Comparison of ENCODE assay signal across 11 mouse cellular contexts in the genomic region with DNA sequence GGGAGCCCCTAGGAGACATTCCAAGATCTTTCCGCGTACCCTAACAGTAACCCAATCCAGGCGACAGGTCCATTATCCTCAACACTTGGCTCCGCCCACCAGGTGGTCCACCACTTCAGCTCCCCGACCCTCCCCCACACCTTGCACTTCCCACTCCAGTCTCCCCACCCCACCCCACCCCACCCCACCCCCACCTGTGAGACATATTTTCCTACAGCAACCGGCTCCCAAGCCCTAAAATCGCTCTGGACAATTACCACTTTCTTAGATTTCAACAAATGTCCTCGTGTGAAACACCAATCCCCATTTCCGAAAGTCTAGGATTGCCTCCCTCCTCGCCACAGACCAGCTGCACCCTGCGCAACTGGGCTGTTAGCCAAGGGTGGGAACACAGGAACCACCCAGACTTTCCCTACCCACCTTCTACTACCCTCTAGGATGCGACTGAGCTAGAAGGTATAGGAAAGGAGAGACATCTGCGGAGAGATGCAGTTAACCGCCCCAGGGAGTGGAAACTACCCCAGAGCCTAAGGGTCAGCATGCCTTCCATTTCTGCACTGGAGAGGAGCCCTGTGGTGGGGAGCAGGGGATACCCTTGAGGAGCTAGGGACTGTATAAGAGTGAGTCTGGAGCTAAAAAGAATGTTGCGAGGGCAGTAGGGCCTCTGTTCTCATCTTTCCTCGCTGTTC. TPM values are rescaled to one million over a fixed set of nuclear protein-coding genes. Genes with fewer than 3 reads are reported as not detected.
A peak's percentile ranks its signal among the peaks of the same experiment; 100 is the strongest.
DNase-seq lines count a peak whose midpoint lies in the region; ATAC-seq lines count a peak whose summit lies in the region.
"Had no signal": no experiment of that assay in that cellular context is flagged by ENCODE, and none has a peak within 500 bp of the region (broad histone marks: within the 10 kb centered on the region; RNA-seq: fewer than 3 reads in every experiment).

No protein-coding gene starts in this region.

- peaks cover 50% of the 10 kb centered on the region for H3K4me1 ChIP-seq in heart, embryonic 15.5 days (replicated peaks)
- peaks cover 76% of the 10 kb centered on the region for H3K4me1 ChIP-seq in embryonic facial prominence, embryonic 12.5 days
- H3K4me1 ChIP-seq in intestine, embryonic 15.5 days (replicated peaks): peaks cover 36% of the 10 kb centered on the region
- peaks cover 80% of the 10 kb centered on the region for H3K4me1 ChIP-seq in neural tube, embryonic 12.5 days

- H3K27me3 ChIP-seq in heart, embryonic 15.5 days: peaks cover 80% of the 10 kb centered on the region
- H3K27me3 ChIP-seq in embryonic facial prominence, embryonic 12.5 days: no peaks in the 10 kb centered on the region
- H3K27me3 ChIP-seq in intestine, embryonic 15.5 days (replicated peaks): peaks cover 39% of the 10 kb centered on the region
- H3K27me3 ChIP-seq in neural tube, embryonic 12.5 days (replicated peaks): no peaks in the 10 kb centered on the region

- H3K4me2 ChIP-seq in heart, embryonic 15.5 days: no peak overlapping the region; the same call in 1 of the 2 replicates
- peak overlapping the region; percentile 74 for H3K4me2 ChIP-seq in embryonic facial prominence, embryonic 12.5 days (replicated peaks)
- H3K4me2 ChIP-seq in intestine, embryonic 15.5 days (replicated peaks): peak overlapping the region; percentile 59
- peak overlapping the region; percentile 71 for H3K4me2 ChIP-seq in neural tube, embryonic 12.5 days (replicated peaks)

- H3K9me3 ChIP-seq in heart, embryonic 15.5 days (replicated peaks): no peaks in the 10 kb centered on the region
- H3K9me3 ChIP-seq in embryonic facial prominence, embryonic 12.5 days: no peaks in the 10 kb centered on the region
- no peaks in the 10 kb centered on the region for H3K9me3 ChIP-seq in intestine, embryonic 15.5 days
- no peaks in the 10 kb centered on the region for H3K9me3 ChIP-seq in neural tube, embryonic 12.5 days

- intact Hi-C loops in heart, postnatal 14 days (cut with DNase I): no loop called here

- no peak overlapping the region for H3K27ac ChIP-seq in heart, embryonic 15.5 days
- peak overlapping the region; percentile 97 for H3K27ac ChIP-seq in embryonic facial prominence, embryonic 12.5 days
- no peak overlapping the region for H3K27ac ChIP-seq in intestine, embryonic 15.5 days
- H3K27ac ChIP-seq in neural tube, embryonic 12.5 days: peak overlapping the region; percentile 63
- H3K27ac ChIP-seq: liver, embryonic 14.5 days had no signal

- peak overlapping the region; percentile 39; the same call in 1 of the 2 replicates for H3K4me3 ChIP-seq in heart, embryonic 15.5 days
- H3K4me3 ChIP-seq in embryonic facial prominence, embryonic 12.5 days: peak overlapping the region; percentile 56
- H3K4me3 ChIP-seq in intestine, embryonic 15.5 days (replicated peaks): no peak overlapping the region
- peak overlapping the region; percentile 44 for H3K4me3 ChIP-seq in neural tube, embryonic 12.5 days

- no peak overlapping the region for H3K9ac ChIP-seq in heart, embryonic 15.5 days
- H3K9ac ChIP-seq in embryonic facial prominence, embryonic 12.5 days: peak overlapping the region; percentile 69
- H3K9ac ChIP-seq in intestine, embryonic 15.5 days: no peak overlapping the region
- H3K9ac ChIP-seq in neural tube, embryonic 12.5 days: peak overlapping the region; percentile 62
- H3K9ac ChIP-seq: liver, embryonic 14.5 days had no signal

- no peaks in the 10 kb centered on the region for H3K36me3 ChIP-seq in heart, embryonic 15.5 days
- peaks cover 21% of the 10 kb centered on the region for H3K36me3 ChIP-seq in embryonic facial prominence, embryonic 12.5 days
- H3K36me3 ChIP-seq in intestine, embryonic 15.5 days: no peaks in the 10 kb centered on the region
- H3K36me3 ChIP-seq in neural tube, embryonic 12.5 days: peaks cover 5% of the 10 kb centered on the region; the same call in 1 of the 2 replicates

- no peak for ATAC-seq in heart, embryonic 15.5 days (replicated peaks; ENCODE audit: insufficient number of reproducible peaks, insufficient read depth, low FRiP score, low read depth)
- 0 out of 2 replicates have a peak, but pooled peaks have one; percentile 19 for ATAC-seq in embryonic facial prominence, embryonic 12.5 days (ENCODE audit: insufficient number of reproducible peaks, insufficient read depth, low FRiP score, low TSS enrichment)
- no peak for ATAC-seq in intestine, embryonic 15.5 days
- ATAC-seq in neural tube, embryonic 12.5 days (ENCODE audit: low FRiP score, low read depth): no peak
- ATAC-seq: inflammation-experienced regulatory T-cells, adult 6 months had no signal

- WGBS in heart, embryonic 15.5 days: 20% methylated on average over 16 of the region's 16 CpGs
- WGBS in embryonic facial prominence, embryonic 12.5 days: 1% methylated on average over 16 of the region's 16 CpGs
- 23% methylated on average over 16 of the region's 16 CpGs for WGBS in intestine, embryonic 15.5 days
- WGBS in neural tube, embryonic 12.5 days: 3% methylated on average over 16 of the region's 16 CpGs

- no peak for DNase-seq in heart, postnatal 14 days
- DNase-seq in adrenal gland, postnatal 10 days: no peak
- DNase-seq in adrenal gland, adult 8-10 months: no peak
- no peak for DNase-seq in urinary bladder, adult 2 months (ENCODE audit: low spot score)
- DNase-seq: thymus, postnatal 14 days had no signal

RNA-seq across cellular contexts. Expression of gene Crabp2, which starts 0.9 kb away (rescaled TPM):
- 4.1 and 20.1 TPM in 2 replicates for polyA plus RNA-seq in heart, embryonic 15.5 days (2015; fragmentation: Nextera tagmentation; extraction: Ambion mirVana)
- total RNA-seq in heart, postnatal 14 days (2021): under 1 TPM; 0.31 to 0.56 TPM
- 467 and 481 TPM in 2 replicates for polyA plus RNA-seq in embryonic facial prominence, embryonic 12.5 days (2016; fragmentation: Nextera tagmentation; extraction: Ambion mirVana)
- 7.0 and 8.2 TPM in 2 replicates for polyA plus RNA-seq in intestine, embryonic 15.5 days (2015; fragmentation: Nextera tagmentation; extraction: Ambion mirVana)
- polyA plus RNA-seq in neural tube, embryonic 12.5 days (2016; fragmentation: Nextera tagmentation; extraction: Ambion mirVana): 372 and 405 TPM in 2 replicates
- under 1 TPM; 0.48 to 0.76 TPM for total RNA-seq in adrenal gland, postnatal 10 days (2021)
- 1 to 10 TPM in 1 of 4 experiments, under 1 TPM in 2, not detected in 1; 0.31 to 1.0 (median 0.35) TPM for total RNA-seq in adrenal gland, adult 8-10 months (2022)
- 0.91 and 1.4 TPM in 2 replicates for polyA plus RNA-seq in urinary bladder, adult 2 months (2012; rRNA removed)
- polyA plus RNA-seq: inflammation-experienced regulatory T-cells, adult 6 months had no signal

RNA-seq across cellular contexts. Expression of gene Rrnad1, which starts 18.9 kb away (rescaled TPM):
- 12.2 and 17.4 TPM in 2 replicates for polyA plus RNA-seq in heart, embryonic 15.5 days (2015; fragmentation: Nextera tagmentation; extraction: Ambion mirVana)
- 1 to 10 TPM; 6.9 to 8.5 TPM for total RNA-seq in heart, postnatal 14 days (2021)
- polyA plus RNA-seq in embryonic facial prominence, embryonic 12.5 days (2016; fragmentation: Nextera tagmentation; extraction: Ambion mirVana): 23.2 and 23.8 TPM in 2 replicates
- 15.8 and 16.3 TPM in 2 replicates for polyA plus RNA-seq in intestine, embryonic 15.5 days (2015; fragmentation: Nextera tagmentation; extraction: Ambion mirVana)
- polyA plus RNA-seq in neural tube, embryonic 12.5 days (2016; fragmentation: Nextera tagmentation; extraction: Ambion mirVana): 22.2 TPM in 2 replicates
- 10 to 100 TPM; 12.4 to 16.3 TPM for total RNA-seq in adrenal gland, postnatal 10 days (2021)
- 10 to 100 TPM; 18.6 to 27.6 (median 21.9) TPM for total RNA-seq in adrenal gland, adult 8-10 months (2022)
- 28.4 and 33.2 TPM in 2 replicates for polyA plus RNA-seq in urinary bladder, adult 2 months (2012; rRNA removed)

RNA-seq across cellular contexts. Expression of gene Isg20l2, which starts 19.3 kb away (rescaled TPM):
- 23.9 and 33.3 TPM in 2 replicates for polyA plus RNA-seq in heart, embryonic 15.5 days (2015; fragmentation: Nextera tagmentation; extraction: Ambion mirVana)
- total RNA-seq in heart, postnatal 14 days (2021): 10 to 100 TPM; 15.7 TPM
- polyA plus RNA-seq in embryonic facial prominence, embryonic 12.5 days (2016; fragmentation: Nextera tagmentation; extraction: Ambion mirVana): 75.4 and 80.1 TPM in 2 replicates
- 46.7 and 49.9 TPM in 2 replicates for polyA plus RNA-seq in intestine, embryonic 15.5 days (2015; fragmentation: Nextera tagmentation; extraction: Ambion mirVana)
- 60.7 and 64.1 TPM in 2 replicates for polyA plus RNA-seq in neural tube, embryonic 12.5 days (2016; fragmentation: Nextera tagmentation; extraction: Ambion mirVana)
- total RNA-seq in adrenal gland, postnatal 10 days (2021): 10 to 100 TPM; 22.9 to 24.3 TPM
- total RNA-seq in adrenal gland, adult 8-10 months (2022): 10 to 100 TPM; 17.9 to 20.0 (median 19.5) TPM
- polyA plus RNA-seq in urinary bladder, adult 2 months (2012; rRNA removed): 22.8 and 24.0 TPM in 2 replicates

RNA-seq across cellular contexts. Expression of gene Nes, which starts 21.5 kb away (rescaled TPM):
- 14.8 and 16.1 TPM in 2 replicates for polyA plus RNA-seq in heart, embryonic 15.5 days (2015; fragmentation: Nextera tagmentation; extraction: Ambion mirVana)
- total RNA-seq in heart, postnatal 14 days (2021): 10 to 100 TPM; 32.5 to 39.0 TPM
- polyA plus RNA-seq in embryonic facial prominence, embryonic 12.5 days (2016; fragmentation: Nextera tagmentation; extraction: Ambion mirVana): 40.0 and 42.0 TPM in 2 replicates
- 17.0 and 20.0 TPM in 2 replicates for polyA plus RNA-seq in intestine, embryonic 15.5 days (2015; fragmentation: Nextera tagmentation; extraction: Ambion mirVana)
- polyA plus RNA-seq in neural tube, embryonic 12.5 days (2016; fragmentation: Nextera tagmentation; extraction: Ambion mirVana): 140 and 169 TPM in 2 replicates
- 10 to 100 TPM; 17.7 to 23.3 TPM for total RNA-seq in adrenal gland, postnatal 10 days (2021)
- total RNA-seq in adrenal gland, adult 8-10 months (2022): 10 to 100 TPM in 1 of 4 experiments, 1 to 10 TPM in 3; 4.3 to 14.4 (median 6.8) TPM
- polyA plus RNA-seq in urinary bladder, adult 2 months (2012; rRNA removed): 3.7 and 5.3 TPM in 2 replicates
- polyA plus RNA-seq: inflammation-experienced regulatory T-cells, adult 6 months had no signal

RNA-seq across cellular contexts. Expression of gene Mrpl24, which starts 30.1 kb away (rescaled TPM):
- 59.2 and 60.6 TPM in 2 replicates for polyA plus RNA-seq in heart, embryonic 15.5 days (2015; fragmentation: Nextera tagmentation; extraction: Ambion mirVana)
- 10 to 100 TPM; 65.8 to 71.0 TPM for total RNA-seq in heart, postnatal 14 days (2021)
- 71.4 and 72.9 TPM in 2 replicates for polyA plus RNA-seq in embryonic facial prominence, embryonic 12.5 days (2016; fragmentation: Nextera tagmentation; extraction: Ambion mirVana)
- polyA plus RNA-seq in intestine, embryonic 15.5 days (2015; fragmentation: Nextera tagmentation; extraction: Ambion mirVana): 74.2 and 79.2 TPM in 2 replicates
- polyA plus RNA-seq in neural tube, embryonic 12.5 days (2016; fragmentation: Nextera tagmentation; extraction: Ambion mirVana): 78.4 and 81.7 TPM in 2 replicates
- 100 to 1,000 TPM; 104 to 123 TPM for total RNA-seq in adrenal gland, postnatal 10 days (2021)
- total RNA-seq in adrenal gland, adult 8-10 months (2022): 100 to 1,000 TPM; 121 to 146 (median 131) TPM
- polyA plus RNA-seq in urinary bladder, adult 2 months (2012; rRNA removed): 120 and 132 TPM in 2 replicates

Comparison
In these comparisons a context has a peak if more than half of its experiments do, and no peak if none do; other contexts are left out.
1. H3K27ac ChIP-seq: peak in embryonic facial prominence, embryonic 12.5 days (single experiment) and neural tube, embryonic 12.5 days (single experiment); none in heart, embryonic 15.5 days (single experiment) and intestine, embryonic 15.5 days (single experiment).
2. H3K9ac ChIP-seq: peak in embryonic facial prominence, embryonic 12.5 days (single experiment) and neural tube, embryonic 12.5 days (single experiment); none in heart, embryonic 15.5 days (single experiment) and intestine, embryonic 15.5 days (single experiment).
3. RNA of gene Crabp2, which starts 0.9 kb away (polyA plus RNA-seq): 467 to 481 TPM in embryonic facial prominence, embryonic 12.5 days and 372 to 405 TPM in neural tube, embryonic 12.5 days; 7.0 to 8.2 TPM in intestine, embryonic 15.5 days, 4.1 to 20.1 TPM in heart, embryonic 15.5 days and 0.91 to 1.4 TPM in urinary bladder, adult 2 months; every median in the first group is over 10 times any median in the second.